Mouse (Mus musculus): ENCODE data around the gene Npm1.

Npm1 gene

GRCm38 (mm10) chr11:33145201-33146142 lies 17.5 kb downstream of the Npm1 start:
- DNase-seq = no peak

- DNase-seq = no peak
Observed at GRCm38 (mm10) chr11:33143906-33144305, 19.1 kb downstream of the Npm1 start.

- DNase-seq = peak; percentile 67 to 88
Observed at GRCm38 (mm10) chr11:33142801-33143200, 20.2 kb downstream of the Npm1 start.

DNA sequence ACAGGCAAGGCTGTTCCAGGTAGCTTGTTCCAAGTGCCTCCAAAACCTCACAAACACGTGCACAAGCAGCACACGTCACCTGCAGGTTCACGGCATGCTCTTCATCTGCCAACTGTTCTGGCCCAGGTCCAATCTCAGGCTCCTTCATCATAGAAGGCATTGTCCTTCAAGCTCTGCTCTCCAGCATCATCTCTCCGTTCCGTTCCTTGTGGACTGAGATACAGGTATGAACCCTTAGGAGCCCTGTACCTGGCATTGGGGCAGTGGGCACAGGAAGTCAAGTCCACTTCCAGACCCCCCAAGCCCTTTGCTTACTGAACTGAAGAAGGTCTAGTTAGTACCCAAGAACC lies 22.9 kb downstream of the Npm1 start:
- DNase-seq = no peak

GRCm38 (mm10) chr11:33139458-33140110 lies 23.4 kb downstream of the Npm1 start:
- no peak for DNase-seq

DNA sequence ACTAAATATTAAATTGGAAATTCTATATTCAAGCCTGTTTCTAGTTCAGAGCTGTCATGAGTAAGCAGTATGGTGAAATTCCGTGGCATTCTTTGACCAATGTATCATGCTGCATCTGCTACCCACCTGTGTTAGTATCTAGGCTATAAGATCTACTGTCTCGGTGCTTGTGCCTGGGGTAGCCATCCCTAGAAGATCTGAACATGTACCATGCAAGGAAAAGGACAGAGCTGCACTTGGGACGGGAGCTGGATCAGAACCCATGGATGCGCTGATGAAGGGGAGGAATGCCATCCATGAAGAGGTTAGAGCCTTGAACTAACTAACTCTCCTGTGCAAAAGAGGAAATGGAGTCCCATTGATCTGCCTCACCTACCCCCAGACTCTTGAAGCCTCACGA lies 24.3 kb downstream of the Npm1 start:
- DNase-seq = no peak

GRCm38 (mm10) chr11:33134391-33134986 lies 28.5 kb downstream of the Npm1 start:
- DNase-seq = no peak

DNA sequence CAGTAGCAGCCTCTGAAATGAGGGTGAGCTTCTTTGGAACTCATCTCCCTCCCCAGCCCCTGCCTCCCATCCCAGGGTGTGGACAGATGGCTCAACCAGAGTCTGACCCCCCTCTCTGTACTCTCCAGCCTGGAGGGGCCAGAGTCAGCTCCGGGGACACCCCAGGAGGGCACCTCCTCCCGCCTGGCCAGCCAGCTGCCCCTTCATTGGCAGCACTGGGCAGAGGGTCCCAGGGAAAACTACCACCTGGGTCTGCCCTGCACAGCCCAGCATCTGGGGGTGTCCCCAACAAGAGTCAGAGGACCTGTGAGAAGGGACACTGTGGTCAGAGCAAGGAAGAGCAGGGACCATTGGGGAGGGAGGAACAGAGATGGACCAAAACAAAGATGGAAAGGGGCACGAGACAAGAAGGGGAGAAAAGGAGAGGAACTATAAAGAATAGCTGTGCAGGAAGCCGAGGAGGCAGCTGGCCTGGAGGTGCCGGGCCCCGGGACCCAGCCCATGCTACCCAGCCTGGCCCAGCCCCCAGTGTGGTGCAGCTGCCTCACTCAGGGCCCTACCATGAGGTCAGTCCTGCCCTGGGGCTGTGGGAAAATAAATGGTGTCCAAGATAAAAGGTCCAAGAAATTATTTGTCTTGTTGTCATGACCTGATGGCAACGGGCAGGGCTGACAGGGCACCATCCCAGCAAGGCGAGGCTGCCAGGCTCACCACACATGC lies 30.2 kb downstream of the Npm1 start:
- DNase-seq = no peak

DNA sequence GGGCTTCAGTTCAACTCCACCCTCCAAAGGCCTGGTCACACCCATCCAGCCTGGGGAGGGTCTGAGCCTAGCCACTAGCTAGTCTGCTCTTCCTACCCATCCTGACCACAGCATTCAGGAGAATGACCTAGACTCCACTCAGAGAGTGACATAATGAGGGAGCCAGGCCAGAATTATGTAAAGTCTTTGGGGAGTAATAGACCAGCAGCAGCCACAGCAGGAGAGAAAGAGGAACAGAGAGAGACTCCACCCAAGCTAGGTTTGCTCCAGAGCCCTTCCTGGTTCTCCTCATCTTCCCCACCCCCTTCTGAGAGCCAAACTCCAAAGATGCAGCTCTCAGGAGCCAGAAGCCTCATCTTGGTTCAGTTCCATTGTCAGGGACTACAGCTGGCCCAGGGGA lies 35.9 kb downstream of the Npm1 start:
- DNase-seq = no peak

- peak; percentile 48 to 61 for DNase-seq
Observed at GRCm38 (mm10) chr11:33122575-33123268, 40.3 kb downstream of the Npm1 start.

GRCm38 (mm10) chr11:33119556-33119955 lies 43.5 kb downstream of the Npm1 start:
- DNase-seq = no peak

DNA sequence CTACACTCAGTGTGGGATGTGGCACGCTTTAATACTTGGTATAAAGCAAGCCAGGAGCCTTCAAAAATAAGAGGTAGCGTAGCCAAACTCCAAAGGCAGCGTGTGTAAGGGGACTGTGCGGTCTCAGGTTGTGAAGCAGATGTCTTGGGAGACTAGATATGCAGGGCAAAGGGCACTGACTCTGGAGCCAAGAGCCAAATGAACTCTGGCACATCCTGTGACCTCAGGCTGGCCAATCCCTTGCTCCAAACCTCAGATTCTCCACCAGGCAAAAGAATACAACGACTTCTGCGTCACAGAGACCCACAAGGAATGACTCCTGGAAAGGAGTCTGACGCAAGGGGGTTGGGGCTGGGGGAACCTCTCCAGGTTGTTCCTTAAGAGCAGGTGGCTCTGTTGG lies 43.9 kb downstream of the Npm1 start:
- DNase-seq = no peak

DNA sequence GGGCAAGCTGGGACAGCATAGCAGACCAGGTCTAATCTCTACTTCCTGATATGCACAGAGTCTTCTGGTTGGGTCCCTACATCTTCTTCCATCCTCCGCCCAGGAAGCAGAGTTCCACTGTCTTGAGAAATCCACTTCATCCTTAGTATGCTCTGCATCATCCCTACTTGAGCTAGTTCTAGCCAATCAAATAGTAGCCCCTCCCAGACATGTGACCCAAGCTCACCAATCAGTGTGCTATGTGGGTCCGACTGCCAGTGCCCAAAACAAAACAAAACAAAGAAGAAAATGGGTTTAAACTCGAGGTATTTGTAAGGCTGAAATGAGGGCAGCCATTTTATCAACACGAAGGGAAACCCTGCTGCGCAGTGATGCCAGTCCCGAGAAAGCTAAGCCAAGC lies 44.5 kb downstream of the Npm1 start:
- no peak for DNase-seq

- DNase-seq = no peak
Observed at GRCm38 (mm10) chr11:33115796-33116195, 47.2 kb downstream of the Npm1 start.

GRCm38 (mm10) chr11:33112407-33112806 lies 50.6 kb downstream of the Npm1 start:
- no peak for DNase-seq

DNA sequence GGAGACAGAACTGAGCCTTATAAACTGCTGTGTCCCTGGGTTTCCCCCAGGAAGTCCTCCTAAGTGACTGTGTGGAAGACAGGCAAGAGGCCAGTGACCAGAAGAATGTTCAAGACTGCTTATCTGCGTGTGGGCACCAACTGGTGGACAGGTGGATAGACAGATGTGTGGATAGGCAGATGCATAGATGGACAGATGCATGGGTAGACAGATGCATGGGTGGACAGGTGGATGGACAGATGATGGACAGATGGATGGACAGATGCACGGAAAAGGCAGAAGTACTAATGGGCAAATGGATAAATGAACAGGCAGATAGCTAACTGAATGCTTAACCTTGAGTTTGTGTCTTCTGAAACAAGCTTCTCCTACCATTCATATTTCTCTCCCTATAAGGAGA lies 52.9 kb downstream of the Npm1 start:
- no peak for DNase-seq

DNA sequence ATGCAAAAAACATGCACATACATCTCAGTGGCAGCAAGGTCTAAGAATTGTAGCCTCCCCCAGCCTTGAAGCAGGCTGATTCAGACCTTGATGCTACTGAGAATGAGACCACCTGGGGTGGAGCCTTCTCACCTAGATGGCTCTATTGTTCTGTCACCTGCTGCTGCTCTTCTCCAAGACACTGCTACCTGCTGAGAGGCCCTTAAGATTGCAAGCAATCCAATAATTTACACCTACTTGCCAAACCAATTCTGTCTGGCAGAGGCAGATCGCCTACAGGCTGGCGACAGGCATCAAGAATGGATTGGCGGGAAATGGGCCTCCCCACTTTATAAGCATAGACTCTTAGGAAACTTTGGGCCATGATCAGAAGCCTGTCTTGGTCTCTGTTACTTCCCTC lies 55.5 kb downstream of the Npm1 start:
- no peak for DNase-seq

DNA sequence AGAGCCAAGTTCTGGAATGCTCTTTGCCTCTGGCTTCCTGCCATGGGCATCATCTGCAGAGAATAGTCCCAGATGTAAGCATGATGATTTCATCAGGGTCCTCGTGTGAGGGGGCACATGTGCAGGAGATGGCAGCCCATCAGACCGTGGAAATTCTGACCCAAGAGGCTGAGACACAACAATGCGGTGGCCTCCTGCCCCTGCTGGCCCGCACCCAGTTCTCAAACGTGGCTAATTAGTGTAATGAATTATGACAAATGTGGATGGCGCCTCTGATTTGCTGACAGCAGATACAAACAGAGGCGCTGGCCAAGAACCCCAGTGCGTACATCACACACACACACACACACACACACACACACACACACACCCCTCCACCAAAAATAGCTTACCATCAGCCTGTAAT lies 58.1 kb downstream of the Npm1 start:
- DNase-seq = peak; percentile 66 to 86

- no peak for DNase-seq
Observed at GRCm38 (mm10) chr11:33103291-33103943, 59.6 kb downstream of the Npm1 start.
